Mouse (Mus musculus): ENCODE measurements around the gene Ppfia4.
"Not testable (repeated sequence)": the region's sequence is repeated elsewhere in the genome, so short reads cannot be mapped to it uniquely, and the experiment has no call there.

Ppfia4 gene

DNA sequence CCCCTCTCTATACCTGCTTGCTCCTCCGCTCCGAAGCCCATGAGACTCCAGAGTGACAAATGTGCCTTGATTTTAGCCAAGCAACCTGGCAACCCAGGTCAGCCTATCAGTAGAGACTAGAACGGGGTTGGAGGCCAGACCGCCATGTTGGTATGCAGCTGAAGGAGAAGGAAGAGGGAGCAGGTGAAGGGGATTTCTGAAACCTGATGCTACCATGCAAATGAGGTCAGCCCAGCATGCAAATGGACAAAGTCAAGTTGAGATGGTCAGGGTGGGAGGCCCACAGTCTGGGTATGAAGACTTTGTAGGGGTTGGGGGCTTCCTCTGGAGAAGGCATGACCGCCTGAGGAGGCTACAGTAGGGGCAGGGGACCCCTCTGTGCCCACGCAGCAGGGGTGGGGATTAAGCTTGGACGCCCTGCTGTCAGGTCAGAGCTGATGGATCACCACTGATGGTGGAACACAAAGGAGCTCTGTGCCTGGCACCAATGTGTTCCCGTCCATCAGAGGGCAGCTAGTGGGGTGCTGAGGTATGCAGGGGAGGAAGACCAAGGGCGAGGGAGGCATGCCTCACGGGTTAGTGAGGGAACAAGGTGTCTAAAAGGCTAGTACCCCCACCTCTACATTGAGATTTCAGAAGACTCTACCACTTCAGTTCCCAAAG is 47.1 kb downstream of the Ppfia4 start:
- in situ Hi-C loops (cut with MboI; ENCODE audit: low pct_unique_long_range_greater_than_20kb in 1 of 2, low sequenced_read_pairs in 2 of 2, unreplicated experiment in 1 of 2) = no loop called here

- in situ Hi-C loops (cut with MboI; ENCODE audit: low pct_unique_long_range_greater_than_20kb in 1 of 2, low sequenced_read_pairs in 2 of 2, unreplicated experiment in 1 of 2) = no loop called here
Observed at GRCm38 (mm10) chr1:134283108-134283507, 49.6 kb downstream of the Ppfia4 start.

DNA sequence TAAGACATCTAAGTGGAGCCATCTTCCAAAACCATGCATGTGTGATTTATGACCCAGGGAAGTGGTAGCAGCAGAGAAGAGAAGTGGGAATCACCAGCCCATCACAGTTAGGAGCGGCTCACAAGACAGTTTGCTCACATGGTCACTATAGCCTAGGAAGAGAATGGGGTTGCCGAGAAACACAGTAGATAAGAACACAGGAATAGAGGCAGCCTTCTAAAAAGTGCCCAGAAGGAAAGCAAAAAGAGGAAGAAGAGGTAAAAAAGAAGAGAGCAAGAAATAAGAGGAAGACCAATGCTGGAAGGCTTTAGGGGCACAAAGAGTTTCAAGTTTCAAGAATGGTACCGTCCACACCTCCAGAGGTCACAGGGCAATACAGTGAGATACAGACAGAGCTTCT is 50.4 kb downstream of the Ppfia4 start:
- in situ Hi-C loops (cut with MboI; ENCODE audit: low pct_unique_long_range_greater_than_20kb in 1 of 2, low sequenced_read_pairs in 2 of 2, unreplicated experiment in 1 of 2) = no loop called here

- in situ Hi-C loops (cut with MboI; ENCODE audit: low pct_unique_long_range_greater_than_20kb in 1 of 2, low sequenced_read_pairs in 2 of 2, unreplicated experiment in 1 of 2) = no loop called here
Observed at GRCm38 (mm10) chr1:134281563-134281962, 51.2 kb downstream of the Ppfia4 start.

GRCm38 (mm10) chr1:134280174-134280573 is 52.6 kb downstream of the Ppfia4 start:
- in situ Hi-C loops (cut with MboI; ENCODE audit: low pct_unique_long_range_greater_than_20kb in 1 of 2, low sequenced_read_pairs in 2 of 2, unreplicated experiment in 1 of 2) = no loop called here

DNA sequence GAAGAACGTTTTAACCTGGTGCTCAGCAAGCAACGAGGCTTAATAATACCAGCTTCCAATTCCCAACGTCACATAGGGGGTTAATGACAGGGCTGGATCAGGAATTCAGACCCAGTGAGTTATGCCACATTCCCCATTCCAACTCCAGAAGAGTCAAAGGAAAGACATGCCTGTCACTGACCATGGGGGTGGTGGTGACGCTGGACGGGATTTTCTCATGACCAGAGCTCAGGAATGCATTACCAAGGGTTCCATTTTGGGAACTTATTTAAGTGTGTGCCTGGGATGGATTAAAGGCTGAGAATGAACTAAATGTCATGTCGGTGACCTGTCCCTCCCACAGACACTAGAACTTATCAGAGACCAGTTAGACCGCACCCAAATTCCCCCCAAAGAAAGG is 55.9 kb downstream of the Ppfia4 start:
- in situ Hi-C loops (cut with MboI; ENCODE audit: low pct_unique_long_range_greater_than_20kb in 1 of 2, low sequenced_read_pairs in 2 of 2, unreplicated experiment in 1 of 2) = no loop called here

DNA sequence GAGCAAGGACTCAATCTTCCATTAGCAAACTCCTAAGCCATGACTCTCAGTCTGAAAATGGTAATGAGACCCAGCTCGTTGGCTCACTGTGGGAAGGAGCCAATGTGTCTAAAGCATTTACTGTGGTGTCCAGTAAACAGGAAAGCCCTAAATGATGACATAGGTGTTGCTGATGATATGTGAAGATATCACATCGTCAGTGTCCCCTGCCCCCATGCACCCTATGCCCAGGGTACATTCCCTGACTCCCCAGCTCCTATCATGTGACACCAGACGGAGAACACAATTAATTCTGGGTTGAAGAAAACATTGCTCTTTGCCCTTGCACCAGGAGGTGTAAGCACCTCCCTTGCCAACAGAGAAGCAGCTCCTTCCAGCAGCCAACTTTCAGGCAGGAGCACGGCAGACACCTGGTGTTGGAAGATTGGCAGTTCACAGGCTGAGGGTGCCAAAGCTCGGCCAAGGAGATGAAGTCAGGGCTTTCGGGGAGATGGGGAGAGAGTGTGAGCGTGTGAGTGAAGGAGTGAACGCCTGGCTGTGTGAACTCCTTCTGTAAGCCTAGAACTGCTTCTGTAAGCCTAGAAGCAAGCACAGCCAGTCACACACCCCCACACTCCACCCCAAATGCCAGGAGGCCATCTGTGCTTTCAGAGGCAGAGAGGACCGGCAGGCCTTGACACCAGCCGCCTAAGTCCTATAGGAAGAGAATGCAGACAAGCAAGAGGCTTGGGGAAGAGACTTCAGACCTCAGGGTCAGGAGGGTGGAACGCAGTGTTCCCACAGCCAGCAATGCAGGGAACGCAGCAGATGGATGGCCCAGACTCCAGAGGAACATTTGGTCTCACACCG is 56.9 kb downstream of the Ppfia4 start:
- in situ Hi-C loops (cut with MboI; ENCODE audit: low pct_unique_long_range_greater_than_20kb in 1 of 2, low sequenced_read_pairs in 2 of 2, unreplicated experiment in 1 of 2) = no loop called here

DNA sequence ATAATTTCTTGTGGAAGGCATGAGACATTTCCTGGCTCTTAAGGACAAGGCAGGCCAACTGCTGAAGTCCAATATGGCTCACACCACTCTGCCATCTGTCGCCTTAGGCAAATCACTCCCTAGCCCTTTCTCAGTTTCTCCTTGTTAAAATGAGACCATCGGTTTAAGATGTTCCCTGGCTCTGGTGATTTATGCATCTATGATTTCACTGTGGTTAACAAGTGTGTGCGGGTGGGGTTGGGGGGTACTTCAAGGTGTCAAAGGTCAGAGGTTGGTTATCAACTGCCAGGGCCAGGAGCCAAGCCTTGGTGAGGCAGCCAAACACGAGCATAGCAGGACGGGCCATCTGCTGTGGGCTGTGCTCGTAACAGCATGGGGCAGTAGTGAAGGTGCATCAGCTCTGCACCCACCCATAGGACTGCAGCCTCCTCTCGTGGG is 58.2 kb downstream of the Ppfia4 start:
- in situ Hi-C loops (cut with MboI; ENCODE audit: low pct_unique_long_range_greater_than_20kb in 1 of 2, low sequenced_read_pairs in 2 of 2, unreplicated experiment in 1 of 2) = no loop called here

DNA sequence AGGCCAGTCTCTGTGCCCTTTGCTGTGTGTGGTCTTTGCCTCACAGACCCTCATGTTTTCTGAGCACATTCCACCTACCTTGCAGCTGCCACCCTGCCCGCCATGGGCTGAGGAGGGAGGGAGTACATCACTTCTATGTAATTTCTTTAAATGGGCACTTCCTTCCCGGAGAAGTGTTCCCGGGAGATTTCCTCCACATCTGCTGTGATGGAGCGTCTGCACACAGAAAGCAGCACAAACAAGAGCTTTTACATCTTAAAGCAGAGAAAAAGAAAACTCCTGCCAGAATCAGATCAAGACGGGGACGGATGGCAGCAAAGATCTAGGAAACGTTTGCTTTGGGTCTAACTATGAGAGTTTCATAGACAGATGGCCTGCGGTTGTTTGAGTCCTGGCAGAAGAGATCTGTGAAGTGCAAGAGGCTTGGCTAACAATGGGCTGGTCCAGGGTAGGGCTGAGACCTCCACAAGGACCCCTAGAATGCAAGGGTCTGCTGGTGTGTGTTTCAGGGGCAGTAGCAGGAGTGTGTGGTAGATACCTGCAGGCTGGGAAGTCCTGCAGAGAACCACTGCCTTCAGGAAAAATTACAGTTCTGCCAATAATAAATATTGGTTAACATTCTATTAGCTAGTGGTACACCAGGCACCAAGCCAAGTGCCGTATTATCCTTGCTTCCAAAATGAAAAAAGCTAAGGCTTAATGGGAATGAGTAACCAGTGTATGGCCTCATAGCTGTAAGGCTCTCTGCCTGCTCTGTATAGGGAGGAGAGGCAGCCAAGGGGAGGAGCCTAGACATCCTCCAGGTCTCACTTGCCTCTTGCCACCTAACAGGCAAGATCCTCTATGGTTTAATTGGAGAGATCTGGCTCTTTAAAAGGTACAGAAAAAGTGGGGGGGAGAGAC is 59.0 kb downstream of the Ppfia4 start:
- in situ Hi-C loops (cut with MboI; ENCODE audit: low pct_unique_long_range_greater_than_20kb in 1 of 2, low sequenced_read_pairs in 2 of 2, unreplicated experiment in 1 of 2) = no loop called here

GRCm38 (mm10) chr1:134272754-134273250 is 59.9 kb downstream of the Ppfia4 start:
- in situ Hi-C loops (cut with MboI; ENCODE audit: low pct_unique_long_range_greater_than_20kb in 1 of 2, low sequenced_read_pairs in 2 of 2, unreplicated experiment in 1 of 2) = no loop called here

DNA sequence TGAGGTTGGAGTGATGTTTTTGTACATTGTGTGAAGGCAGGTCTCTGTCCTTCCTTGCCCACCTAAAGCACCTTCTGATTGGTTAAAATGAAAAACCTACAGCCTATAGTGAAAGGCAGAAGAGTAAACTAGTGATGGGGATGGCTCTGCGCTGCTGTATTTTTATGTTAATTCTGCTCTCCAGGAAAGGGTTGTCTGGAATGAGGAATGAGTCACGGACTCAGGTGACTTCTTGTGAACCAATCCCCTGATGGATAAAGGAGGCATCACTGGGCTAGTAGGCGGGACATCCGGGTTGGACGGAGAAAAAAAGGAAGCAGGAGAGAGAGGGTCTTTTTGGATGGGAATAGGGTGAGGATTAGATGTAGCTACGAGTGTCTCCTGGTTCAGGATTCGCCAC is 62.7 kb downstream of the Ppfia4 start:
- in situ Hi-C loops (cut with MboI; ENCODE audit: low pct_unique_long_range_greater_than_20kb in 1 of 2, low sequenced_read_pairs in 2 of 2, unreplicated experiment in 1 of 2) = no loop called here

DNA sequence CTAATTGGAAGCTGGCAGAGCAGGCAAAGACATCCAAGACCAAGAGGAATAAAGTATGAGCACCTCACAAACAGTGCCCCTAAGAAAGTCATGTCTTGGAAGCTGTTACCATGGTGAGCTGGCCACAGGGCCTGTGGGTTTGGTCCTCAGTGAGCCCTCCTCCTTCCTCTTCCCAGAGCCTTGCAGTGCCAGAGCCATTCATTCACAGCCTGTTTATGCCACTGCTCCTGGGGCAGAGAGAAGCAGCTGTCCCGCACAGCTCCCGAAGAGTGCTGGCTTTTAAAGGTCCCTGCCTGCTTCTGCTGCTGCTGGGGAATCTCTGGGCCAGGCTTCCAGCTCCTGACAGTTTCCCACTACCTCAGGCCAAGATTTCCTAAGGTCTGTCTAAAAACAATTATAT is 66.9 kb downstream of the Ppfia4 start:
- in situ Hi-C loops (cut with MboI; ENCODE audit: low pct_unique_long_range_greater_than_20kb in 1 of 2, low sequenced_read_pairs in 2 of 2, unreplicated experiment in 1 of 2) = no loop called here

GRCm38 (mm10) chr1:134264341-134264740 is 68.4 kb downstream of the Ppfia4 start:
- in situ Hi-C loops (cut with MboI; ENCODE audit: low pct_unique_long_range_greater_than_20kb in 1 of 2, low sequenced_read_pairs in 2 of 2, unreplicated experiment in 1 of 2) = no loop called here

DNA sequence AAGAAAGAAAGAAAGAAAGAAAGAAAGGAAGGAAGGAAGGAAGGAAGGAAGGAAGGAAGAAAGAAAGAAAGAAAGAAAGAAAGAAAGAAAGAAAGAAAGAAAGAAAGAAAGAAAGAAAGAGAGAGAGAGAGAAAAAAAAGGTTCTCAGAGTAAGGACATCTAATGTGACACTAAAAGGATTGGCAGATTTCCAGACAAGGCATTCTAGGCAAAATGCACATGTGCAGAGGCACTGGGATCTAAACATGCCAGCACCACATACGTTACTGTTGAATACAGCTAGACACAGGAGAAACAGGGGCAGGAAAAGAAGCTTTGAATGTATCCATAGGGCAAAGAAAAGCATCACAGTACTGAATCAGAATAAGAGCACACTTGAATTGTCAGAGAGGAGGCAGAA is 83.0 kb downstream of the Ppfia4 start:
- in situ Hi-C loops (cut with MboI; ENCODE audit: low pct_unique_long_range_greater_than_20kb in 1 of 2, low sequenced_read_pairs in 2 of 2, unreplicated experiment in 1 of 2) = not testable (repeated sequence)

Data from mouse embryonic stem cell (cell line).